In the genomic region with DNA sequence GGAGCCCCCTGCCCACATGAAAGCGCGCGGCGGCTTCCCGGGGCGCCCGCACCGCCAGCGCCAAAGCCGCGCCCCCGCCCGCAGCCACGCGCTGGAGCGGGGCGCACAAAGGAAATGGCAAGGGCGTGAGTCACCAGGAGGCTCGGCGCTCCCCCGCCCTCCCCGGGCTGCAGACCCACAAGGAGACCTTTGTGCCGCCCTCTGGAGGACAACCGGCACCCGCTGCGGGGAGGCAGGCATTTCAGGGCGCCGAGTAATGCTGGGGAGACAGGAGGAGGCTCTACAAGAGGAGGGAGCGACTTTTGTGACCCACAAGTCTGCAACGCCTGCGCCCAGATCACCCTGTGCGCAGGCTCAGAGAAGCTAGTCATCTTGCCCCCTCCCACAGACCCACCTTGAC, we compare ENCODE assay signal across 8 mouse cellular contexts.
DNase-seq lines count a peak whose midpoint lies in the region; ATAC-seq and TF ChIP-seq lines count a peak whose summit lies in the region.

No protein-coding gene starts in this region.

- TF ChIP-seq POLR2A in lung, adult 2 months (IDR thresholded peaks at IDR 0.05; ENCODE audit: borderline replicate concordance, extremely low read depth, low read depth, low read length), result no peak

- peaks cover 4% of the 10 kb centered on the region for H3K27me3 ChIP-seq in forebrain, embryonic 11.5 days (ENCODE audit: control insufficient read depth, insufficient read depth, low read length)
- H3K27me3 ChIP-seq in neural tube, embryonic 15.5 days (replicated peaks), result peaks cover 16% of the 10 kb centered on the region; the same call in 1 of the 2 replicates

- H3K4me1 ChIP-seq in forebrain, embryonic 11.5 days (replicated peaks; ENCODE audit: control insufficient read depth, insufficient read depth, low read length), result peaks cover 6% of the 10 kb centered on the region; the same call in 1 of the 2 replicates
- peaks cover 9% of the 10 kb centered on the region for H3K4me1 ChIP-seq in lung, adult 2 months (ENCODE audit: control insufficient read depth, insufficient read depth, low read length)
- H3K4me1 ChIP-seq in neural tube, embryonic 15.5 days, result peaks cover 20% of the 10 kb centered on the region

- peak; percentile 45 for DNase-seq in brain, embryonic 18.5 days (ENCODE audit: low read depth, low spot score)
- peak; percentile 88 for DNase-seq in forebrain, embryonic 11.5 days (ENCODE audit: low spot score)
- DNase-seq in heart, postnatal 10 days, result peak; percentile 87 to 90
- peak; percentile 88 to 94 for DNase-seq in kidney, postnatal 4 days
- DNase-seq in lung, adult 2 months, result peak; percentile 80
- DNase-seq in testis, postnatal 10 days (ENCODE audit: low spot score), result peak; percentile 89

- H3K9me3 ChIP-seq in forebrain, embryonic 11.5 days (ENCODE audit: control insufficient read depth, low read length), result no peaks in the 10 kb centered on the region
- H3K9me3 ChIP-seq in neural tube, embryonic 15.5 days (replicated peaks), result no peaks in the 10 kb centered on the region

- H3K4me2 ChIP-seq in forebrain, embryonic 11.5 days (ENCODE audit: low read depth, low read length, severe bottlenecking), result peak overlapping the region; percentile 100
- H3K4me2 ChIP-seq in neural tube, embryonic 15.5 days, result peak overlapping the region; percentile 84

- WGBS in forebrain, embryonic 11.5 days, result under 1% methylated on average over 32 of the region's 32 CpGs
- WGBS in lung, adult 2 months, result 2% methylated on average over 32 of the region's 32 CpGs
- WGBS in neural tube, embryonic 15.5 days, result 2% methylated on average over 32 of the region's 32 CpGs

- no peaks in the 10 kb centered on the region for H3K36me3 ChIP-seq in forebrain, embryonic 11.5 days (ENCODE audit: control insufficient read depth, insufficient read depth, low read length)
- H3K36me3 ChIP-seq in neural tube, embryonic 15.5 days, result no peaks in the 10 kb centered on the region

- H3K27ac ChIP-seq in forebrain, embryonic 11.5 days (ENCODE audit: low read depth, low read length), result peak overlapping the region; percentile 50; the same call in 1 of the 2 replicates
- H3K27ac ChIP-seq in neural tube, embryonic 15.5 days (replicated peaks), result peak overlapping the region; percentile 78

- peak overlapping the region; percentile 51 for H3K4me3 ChIP-seq in forebrain, embryonic 11.5 days (ENCODE audit: low read depth, low read length)
- H3K4me3 ChIP-seq in lung, adult 2 months (replicated peaks; ENCODE audit: extremely low read depth, low read depth, low read length), result peak overlapping the region; percentile 60
- H3K4me3 ChIP-seq in neural tube, embryonic 15.5 days (replicated peaks), result peak overlapping the region; percentile 44

- peak; percentile 87 for ATAC-seq in CD4-positive, CD25-positive, alpha-beta regulatory T cell, adult 4 months
- ATAC-seq in forebrain, embryonic 11.5 days (replicated peaks; ENCODE audit: low FRiP score), result peak; percentile 79
- peak; percentile 88 for ATAC-seq in neural tube, embryonic 15.5 days (ENCODE audit: low FRiP score)

- intact Hi-C loops in heart, postnatal 10 days (cut with DNase I), result loop anchor here (2.0 to 5.0 kb wide), 4 partner anchors 52 to 378 kb away; no protein-coding TSS in a partner anchor

- H3K9ac ChIP-seq in forebrain, embryonic 11.5 days (ENCODE audit: low read length), result peak overlapping the region; percentile 93
- peak overlapping the region; percentile 66 for H3K9ac ChIP-seq in neural tube, embryonic 15.5 days (replicated peaks)

- TF ChIP-seq CTCF in lung, adult 2 months (IDR thresholded peaks at IDR 0.05; ENCODE audit: insufficient read depth, low read length), result peak; percentile 32; the same call in 1 of the 2 replicates

Comparison
In these comparisons a context has a peak if more than half of its experiments do, and no peak if none do; other contexts are left out.
1. Peak in every context shown above with its lines: DNase-seq, ATAC-seq, H3K4me3 ChIP-seq and H3K27ac ChIP-seq.